Mouse (Mus musculus) lung, embryonic 15.5 days (tissue): ENCODE measurements around the gene Bco1. TPM values are rescaled to one million over a fixed set of nuclear protein-coding genes. Genes with fewer than 3 reads are reported as not detected.

Experiments
- ATAC-seq: fragments of 200-750 bp; cut with Nextera tagmentation; 2 replicates; pipeline ENCODE4 v1.8.0; 2017; ENCODE audit warnings: moderate number of reproducible peaks, borderline replicate concordance; ENCODE audit not compliant: low FRiP score, low TSS enrichment; ENCODE audit errors: extremely low read depth
- H3K27ac ChIP-seq: fragments of 300-500 bp; sonication (generic); 2 replicates; pipeline ENCODE4 v1.5.1; 2015; ENCODE audit warnings: moderate library complexity, mild to moderate bottlenecking, inconsistent platforms
- H3K27me3 ChIP-seq: fragments of 300-500 bp; sonication (generic); 2 replicates; pipeline ENCODE4 v1.6.1; 2015; ENCODE audit warnings: inconsistent platforms
- H3K36me3 ChIP-seq: fragments of 300-500 bp; sonication (generic); 2 replicates; pipeline ENCODE4 v1.6.1; 2015; ENCODE audit warnings: inconsistent platforms
- H3K4me1 ChIP-seq: fragments of 300-500 bp; sonication (generic); 2 replicates; pipeline ENCODE4 v1.6.1; 2015; ENCODE audit warnings: inconsistent platforms
- H3K4me2 ChIP-seq: fragments of 300-500 bp; sonication (generic); 2 replicates; pipeline ENCODE4 v1.6.1; 2015; ENCODE audit warnings: inconsistent platforms, mild to moderate bottlenecking, moderate library complexity
- H3K4me3 ChIP-seq: fragments of 300-500 bp; sonication (generic); 2 replicates; pipeline ENCODE4 v1.5.1; 2015; ENCODE audit warnings: mild to moderate bottlenecking, inconsistent platforms
- H3K9ac ChIP-seq: fragments of 300-500 bp; sonication (generic); 2 replicates; pipeline ENCODE4 v1.6.1; 2015; ENCODE audit warnings: inconsistent platforms
- H3K9me3 ChIP-seq: fragments of 300-500 bp; sonication (generic); 2 replicates; pipeline ENCODE4 v1.6.1; 2016; ENCODE audit warnings: inconsistent platforms
- WGBS: fragments of 180-500 bp; shearing (Covaris S2); methylation state at CpG from one replicate; pipeline ENCODE4 v1.1.7; 2015; 5-methylcytosine and 5-hydroxymethylcytosine counted together
- polyA plus RNA-seq: library from polyadenylated mRNA; unstranded; fragments of >200 nt; fragmentation: Nextera tagmentation; extraction: Ambion mirVana; gene quantifications from 2 replicates; pipeline ENCODE4 v1.2.1, GENCODE M21; 2015

Bco1 gene
- polyA plus RNA-seq, 1 experiment from 2014 or later, result 0.72 TPM

DNA sequence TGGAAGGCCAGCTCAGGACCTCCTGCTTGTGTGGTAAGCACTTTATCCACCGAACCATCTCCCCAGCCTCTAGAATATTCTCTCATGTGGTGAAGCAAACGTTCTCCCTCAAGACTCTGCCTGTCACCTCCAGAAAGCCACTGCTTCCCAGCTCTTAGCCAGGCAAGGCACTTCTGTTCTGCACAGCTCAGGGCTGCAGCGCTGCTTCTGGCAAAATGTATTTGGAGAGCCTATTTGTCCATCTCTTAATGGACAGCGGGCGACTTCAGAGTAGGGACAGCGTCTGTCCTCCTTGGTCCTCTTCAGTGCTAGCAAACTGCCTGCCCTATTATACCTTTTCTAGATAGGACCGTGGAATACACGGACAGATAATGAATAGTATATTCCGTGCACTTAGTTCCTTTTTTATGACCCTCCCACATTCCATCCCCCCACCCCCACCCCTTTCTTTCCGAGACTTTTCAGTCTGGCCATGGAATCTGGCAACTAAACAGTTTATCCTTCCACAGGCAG is 1.5 kb downstream of the Bco1 start:
- H3K27ac ChIP-seq, result peak overlapping the region; percentile 50
- H3K9me3 ChIP-seq, result no peaks in the 10 kb centered on the region
- no peaks in the 10 kb centered on the region for H3K27me3 ChIP-seq
- H3K36me3 ChIP-seq, result no peaks in the 10 kb centered on the region
- H3K4me3 ChIP-seq, result no peak overlapping the region
- ATAC-seq, result no peak
- H3K4me1 ChIP-seq, result peaks cover 16% of the 10 kb centered on the region
- no peak overlapping the region for H3K9ac ChIP-seq
- H3K4me2 ChIP-seq, result peak overlapping the region; percentile 37
- 39% methylated on average over 10 of the region's 10 CpGs for WGBS

DNA sequence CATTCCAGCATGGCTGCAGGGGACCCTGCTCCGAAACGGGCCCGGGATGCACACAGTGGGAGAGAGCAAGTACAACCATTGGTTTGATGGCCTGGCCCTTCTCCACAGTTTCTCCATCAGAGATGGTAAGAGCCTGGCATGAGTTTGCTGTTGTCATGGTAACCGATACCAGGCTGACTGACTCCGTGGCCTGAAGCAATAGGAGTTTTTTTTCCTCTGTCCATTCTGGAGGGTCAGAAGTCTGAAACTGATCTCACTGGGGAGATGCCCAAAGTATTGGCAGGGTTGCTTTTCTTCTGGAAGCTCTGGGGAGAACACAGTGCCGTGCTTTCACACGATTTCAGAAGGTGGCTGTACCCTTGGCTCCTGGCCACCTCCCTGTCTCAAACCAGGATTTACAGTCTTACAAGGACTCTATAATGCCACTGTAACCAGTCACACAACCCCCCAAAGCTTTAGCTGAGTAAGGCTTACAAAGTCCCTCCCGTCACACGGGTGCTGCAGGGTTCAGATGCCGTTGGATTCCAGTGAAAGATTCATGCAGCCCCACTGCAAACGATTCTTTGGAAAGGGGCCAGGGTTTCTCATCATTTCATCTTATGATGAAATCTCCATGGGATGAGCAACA is 2.0 kb downstream of the Bco1 start:
- Histone ChIP-seq H3K4me1 (peaks cover 16% of the 10 kb centered on the region), H3K9ac (no peak overlapping the region), H3K4me2 (peak overlapping the region; percentile 37), H3K27me3 (no peaks in the 10 kb centered on the region), H3K4me3 (no peak overlapping the region), H3K36me3 (no peaks in the 10 kb centered on the region), H3K9me3 (no peaks in the 10 kb centered on the region), H3K27ac (peak overlapping the region; percentile 50)
- peak; percentile 64 for ATAC-seq
- 34% methylated on average over 11 of the region's 11 CpGs for WGBS

DNA sequence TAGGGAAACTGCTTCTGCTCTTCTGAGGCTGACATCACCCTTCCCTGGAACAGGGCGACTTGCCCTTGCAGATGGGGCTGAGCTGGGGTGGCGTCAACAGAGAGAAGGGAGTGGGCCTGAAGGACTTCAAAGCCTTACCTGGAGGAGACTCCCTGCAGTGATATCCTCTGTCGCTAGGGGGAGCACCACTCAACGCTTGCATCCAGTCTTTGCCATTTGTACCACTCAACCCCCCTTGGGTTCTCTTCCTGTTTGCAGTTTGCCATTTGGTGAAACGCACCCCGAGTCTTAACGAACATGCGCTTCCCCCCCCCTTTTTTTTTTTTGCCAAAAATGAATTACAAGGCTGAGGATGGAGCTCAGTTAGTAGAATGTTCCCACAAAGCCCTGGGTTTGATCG is 11.9 kb downstream of the Bco1 start:
- WGBS, result 16% methylated on average over 9 of the region's 9 CpGs
- no peak overlapping the region for H3K4me3 ChIP-seq
- H3K27me3 ChIP-seq, result no peaks in the 10 kb centered on the region
- ATAC-seq, result no peak
- no peaks in the 10 kb centered on the region for H3K36me3 ChIP-seq
- H3K4me2 ChIP-seq, result peak overlapping the region; percentile 26; the same call in 1 of the 2 replicates
- no peak overlapping the region for H3K27ac ChIP-seq
- no peak overlapping the region for H3K9ac ChIP-seq
- no peaks in the 10 kb centered on the region for H3K9me3 ChIP-seq
- H3K4me1 ChIP-seq, result no peaks in the 10 kb centered on the region

DNA sequence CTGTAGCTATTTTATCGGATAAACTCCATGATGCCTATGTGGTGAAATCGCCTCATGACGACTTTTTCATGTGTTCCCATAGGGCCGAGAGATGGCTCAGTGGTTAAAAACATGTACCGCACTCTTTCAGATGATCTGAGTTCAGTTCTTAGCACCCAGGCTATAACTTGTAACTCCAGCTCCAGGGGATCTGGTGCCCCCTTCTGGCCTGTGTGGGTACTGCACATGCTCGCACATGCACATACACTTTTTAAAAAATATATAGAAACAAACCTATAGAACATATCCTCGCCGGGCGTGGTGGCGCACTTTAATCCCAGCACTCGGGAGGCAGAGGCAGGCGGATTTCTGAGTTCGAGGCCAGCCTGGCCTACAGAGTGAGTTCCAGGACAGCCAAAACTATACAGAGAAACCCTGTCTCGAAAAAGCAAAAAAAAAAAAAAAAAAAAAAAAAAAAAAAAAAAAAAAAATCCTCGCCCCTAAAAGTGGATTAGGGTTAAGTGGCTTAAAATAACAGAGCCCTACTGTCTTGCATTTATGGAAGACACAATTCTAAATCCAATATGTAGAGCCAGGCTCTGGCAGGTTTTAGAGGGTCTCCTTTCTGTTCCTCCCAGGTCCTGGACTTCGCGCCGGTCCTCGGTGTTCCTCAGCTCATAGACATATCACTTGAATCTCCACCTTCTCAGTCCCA is 13.5 kb downstream of the Bco1 start:
- Histone ChIP-seq H3K27me3 (no peaks in the 10 kb centered on the region), H3K9ac (no peak overlapping the region), H3K36me3 (no peaks in the 10 kb centered on the region), H3K4me3 (no peak overlapping the region), H3K27ac (no peak overlapping the region), H3K4me1 (no peaks in the 10 kb centered on the region), H3K4me2 (no peak overlapping the region), H3K9me3 (no peaks in the 10 kb centered on the region)
- ATAC-seq, result no peak
- 90% methylated on average over 19 of the region's 19 CpGs for WGBS

DNA sequence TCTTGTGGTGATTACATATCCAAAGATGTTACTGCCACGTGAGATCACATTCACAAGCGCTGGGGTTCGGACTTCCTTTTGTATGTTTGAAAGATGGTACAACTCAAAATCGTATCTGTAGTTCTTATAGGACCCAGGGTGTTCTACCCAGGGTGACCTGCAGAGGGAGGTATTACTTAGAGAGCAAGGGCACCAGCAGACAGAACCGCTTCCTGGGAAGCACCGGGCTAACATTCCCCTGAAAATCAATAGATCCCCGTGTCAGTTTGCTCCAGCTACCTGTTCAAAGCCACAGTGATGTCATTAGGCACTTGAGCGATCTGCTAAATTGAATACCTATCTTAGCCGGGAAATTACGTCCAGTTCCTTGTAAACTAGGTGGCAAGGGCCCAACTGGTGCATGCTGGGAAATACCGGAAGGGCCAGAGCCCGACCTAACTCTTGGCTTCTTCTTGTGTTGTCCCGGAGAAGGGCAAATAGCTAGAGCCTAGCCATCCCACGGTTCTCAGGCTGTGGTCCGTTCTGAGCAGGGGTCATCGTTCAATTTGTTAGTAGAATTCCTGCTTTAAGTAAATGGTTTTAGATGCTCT is 14.2 kb downstream of the Bco1 start:
- no peak overlapping the region for H3K27ac ChIP-seq
- H3K4me2 ChIP-seq, result no peak overlapping the region
- no peak overlapping the region for H3K9ac ChIP-seq
- no peak for ATAC-seq
- H3K4me3 ChIP-seq, result no peak overlapping the region
- WGBS, result 48% methylated on average over 16 of the region's 16 CpGs
- no peaks in the 10 kb centered on the region for H3K36me3 ChIP-seq
- H3K9me3 ChIP-seq, result no peaks in the 10 kb centered on the region
- no peaks in the 10 kb centered on the region for H3K4me1 ChIP-seq
- no peaks in the 10 kb centered on the region for H3K27me3 ChIP-seq

DNA sequence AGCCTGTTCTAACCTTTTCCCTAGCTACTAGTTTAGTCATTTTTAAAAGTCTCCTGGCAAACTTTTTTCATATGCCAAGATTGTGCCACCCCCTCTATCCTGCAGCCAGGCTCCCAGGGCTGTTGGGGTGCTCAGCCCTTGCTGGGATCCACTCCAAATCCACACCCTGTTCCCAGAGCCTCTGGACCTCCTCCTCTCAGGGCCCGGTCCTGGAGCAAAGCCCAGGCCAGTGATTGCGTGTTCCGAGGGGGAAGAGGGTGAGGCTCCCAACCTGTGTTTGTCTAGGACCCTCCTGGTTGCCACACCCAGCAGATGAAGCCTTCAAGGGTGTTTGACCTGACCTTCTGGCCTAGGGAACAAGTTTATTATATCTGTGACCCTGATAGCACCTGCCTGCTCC is 16.0 kb downstream of the Bco1 start:
- no peak overlapping the region for H3K9ac ChIP-seq
- no peaks in the 10 kb centered on the region for H3K9me3 ChIP-seq
- no peaks in the 10 kb centered on the region for H3K36me3 ChIP-seq
- no peak for ATAC-seq
- H3K27ac ChIP-seq, result no peak overlapping the region
- no peak overlapping the region for H3K4me2 ChIP-seq
- H3K4me1 ChIP-seq, result peaks cover 16% of the 10 kb centered on the region
- 51% methylated on average over 3 of the region's 3 CpGs for WGBS
- no peak overlapping the region for H3K4me3 ChIP-seq
- H3K27me3 ChIP-seq, result no peaks in the 10 kb centered on the region

DNA sequence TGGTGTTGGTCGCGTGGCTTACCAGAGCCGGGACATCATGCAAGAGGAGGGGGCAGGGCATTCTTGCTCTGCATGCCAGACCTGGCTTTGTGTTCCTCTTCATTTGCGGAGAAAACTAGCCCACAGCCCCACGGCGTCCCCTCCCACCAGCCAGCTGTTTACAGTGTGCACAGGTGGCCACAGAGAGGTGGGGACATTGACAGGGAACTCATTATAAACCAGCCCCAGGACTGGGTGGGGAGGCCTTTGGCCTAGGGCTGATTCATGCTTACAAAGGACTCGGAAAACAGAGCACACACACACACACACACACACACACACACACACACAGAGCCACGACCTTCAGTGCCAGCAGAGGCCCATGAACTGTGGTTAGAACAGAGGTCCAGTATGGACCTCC is 16.6 kb downstream of the Bco1 start:
- Histone ChIP-seq H3K36me3 (no peaks in the 10 kb centered on the region), H3K9ac (no peak overlapping the region), H3K4me1 (peaks cover 16% of the 10 kb centered on the region), H3K9me3 (no peaks in the 10 kb centered on the region), H3K27ac (no peak overlapping the region), H3K4me2 (no peak overlapping the region), H3K27me3 (no peaks in the 10 kb centered on the region), H3K4me3 (no peak overlapping the region)
- ATAC-seq, result no peak
- 51% methylated on average over 8 of the region's 8 CpGs for WGBS

DNA sequence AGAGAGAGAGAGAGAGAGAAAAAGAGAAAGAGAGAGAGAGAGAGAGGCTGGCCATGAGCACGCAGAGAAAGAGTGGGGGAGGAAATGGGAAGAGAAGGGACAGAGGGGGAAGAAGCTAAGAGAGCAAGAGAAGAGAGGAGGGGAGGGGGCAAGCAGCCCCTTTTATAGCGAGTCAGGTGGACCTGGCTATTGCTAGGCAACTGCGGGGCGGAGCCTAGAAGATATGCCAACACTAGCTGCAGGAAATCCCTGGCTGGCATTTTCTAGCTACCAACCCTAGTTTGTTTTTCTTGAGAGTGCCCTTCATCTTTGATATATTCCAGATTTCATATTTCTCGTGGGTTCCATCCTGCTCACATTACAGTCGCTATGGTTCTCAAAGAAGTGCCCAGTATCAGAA is 19.4 kb downstream of the Bco1 start:
- Histone ChIP-seq H3K36me3 (no peaks in the 10 kb centered on the region), H3K4me2 (peak overlapping the region; percentile 38), H3K27ac (peak overlapping the region; percentile 35), H3K4me1 (peaks cover 16% of the 10 kb centered on the region), H3K27me3 (no peaks in the 10 kb centered on the region), H3K9ac (no peak overlapping the region), H3K9me3 (no peaks in the 10 kb centered on the region), H3K4me3 (no peak overlapping the region)
- WGBS, result 32% methylated on average over 6 of the region's 6 CpGs
- no peak for ATAC-seq

DNA sequence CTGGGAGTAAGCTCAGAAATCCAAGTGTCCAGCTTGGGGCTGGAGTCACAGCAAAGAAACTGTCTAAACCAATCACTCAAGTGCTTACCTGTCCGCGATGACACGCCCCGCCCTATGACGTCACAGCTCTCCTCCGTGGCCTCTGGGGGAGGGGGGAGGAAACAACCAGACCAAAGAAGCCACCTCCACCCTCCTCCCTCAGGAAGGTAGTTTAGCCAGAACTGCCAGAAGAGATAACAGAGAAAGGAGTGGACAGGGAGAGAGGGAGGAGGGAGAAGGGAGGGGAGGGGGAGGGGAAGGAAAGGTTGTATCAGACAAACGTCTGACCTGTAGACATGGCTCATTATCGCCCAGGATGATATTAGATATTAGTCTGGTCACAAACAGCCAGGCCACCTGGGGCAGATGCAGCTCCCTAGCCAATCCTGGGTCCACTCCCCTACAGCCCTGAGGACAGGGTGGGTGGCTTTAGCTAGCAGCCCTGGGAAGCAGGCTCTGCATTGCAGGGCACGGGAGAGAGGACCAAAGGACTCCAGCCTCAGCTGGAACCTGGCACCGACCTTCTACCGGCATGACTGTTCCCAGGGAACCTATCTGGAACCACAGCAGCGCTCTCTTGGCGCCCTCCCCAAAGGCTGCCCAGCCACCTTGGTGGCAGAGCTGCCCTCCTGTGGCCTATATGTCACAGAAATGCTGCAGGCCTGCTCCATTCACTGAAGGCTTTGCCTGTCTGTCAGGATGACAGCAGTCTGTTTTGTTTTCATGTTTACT is 20.2 kb downstream of the Bco1 start:
- Histone ChIP-seq H3K4me3 (no peak overlapping the region), H3K4me2 (peak overlapping the region; percentile 38), H3K4me1 (peaks cover 16% of the 10 kb centered on the region), H3K27ac (peak overlapping the region; percentile 35), H3K36me3 (no peaks in the 10 kb centered on the region), H3K9ac (no peak overlapping the region), H3K9me3 (no peaks in the 10 kb centered on the region), H3K27me3 (no peaks in the 10 kb centered on the region)
- 0 out of 2 replicates have a peak, but pooled peaks have one; percentile 33 for ATAC-seq
- 13% methylated on average over 13 of the region's 13 CpGs for WGBS

DNA sequence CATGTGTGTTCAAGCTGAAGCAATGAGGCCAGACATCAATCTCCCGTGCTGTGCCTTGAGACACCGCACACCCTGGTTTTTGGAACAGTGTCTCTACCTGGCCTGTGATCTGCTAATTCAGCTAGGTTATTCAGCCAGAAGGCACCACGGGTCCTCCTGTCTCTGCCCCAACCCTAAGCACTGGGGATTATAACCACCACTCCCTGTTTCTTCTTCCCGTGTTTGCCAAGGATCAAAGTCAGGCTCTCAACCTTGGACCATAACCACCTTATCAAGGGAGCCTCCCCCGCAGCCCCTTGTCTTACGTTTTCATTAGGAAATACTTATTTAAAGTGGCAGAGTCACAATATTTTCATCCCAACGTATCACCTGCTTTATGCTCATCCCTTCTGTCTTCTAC is 20.9 kb downstream of the Bco1 start:
- Histone ChIP-seq H3K36me3 (no peaks in the 10 kb centered on the region), H3K4me3 (no peak overlapping the region), H3K4me1 (peaks cover 16% of the 10 kb centered on the region), H3K9ac (no peak overlapping the region), H3K27me3 (no peaks in the 10 kb centered on the region), H3K9me3 (no peaks in the 10 kb centered on the region), H3K4me2 (no peak overlapping the region), H3K27ac (no peak overlapping the region)
- WGBS, result 58% methylated on average over 7 of the region's 7 CpGs
- ATAC-seq, result no peak

DNA sequence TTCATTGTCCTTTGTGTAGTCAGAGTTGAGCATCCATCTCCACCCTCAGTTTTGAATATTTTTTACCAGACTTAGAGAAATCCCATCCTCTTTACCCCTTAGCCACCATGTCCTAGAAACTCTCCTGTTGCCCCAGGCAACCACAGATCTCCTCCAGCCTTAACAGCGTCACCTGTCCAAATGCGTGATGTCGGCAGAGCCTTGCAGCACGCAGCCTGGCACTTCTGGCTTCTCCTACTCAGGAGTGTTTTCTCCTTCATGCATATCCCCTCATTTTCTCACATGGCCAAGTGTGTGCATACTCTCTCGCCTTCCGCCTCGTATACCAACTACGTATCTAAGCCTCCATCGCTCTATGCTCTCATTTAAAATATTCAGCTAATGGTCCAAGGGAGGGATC is 22.8 kb downstream of the Bco1 start:
- Histone ChIP-seq H3K4me1 (peaks cover 16% of the 10 kb centered on the region), H3K9me3 (no peaks in the 10 kb centered on the region), H3K27ac (no peak overlapping the region), H3K27me3 (no peaks in the 10 kb centered on the region), H3K4me2 (no peak overlapping the region), H3K4me3 (no peak overlapping the region), H3K9ac (no peak overlapping the region), H3K36me3 (no peaks in the 10 kb centered on the region)
- 78% methylated on average over 9 of the region's 9 CpGs for WGBS
- no peak for ATAC-seq
